Mouse (Mus musculus): ENCODE data around the gene Zfp36l2.

Zfp36l2 gene

DNA sequence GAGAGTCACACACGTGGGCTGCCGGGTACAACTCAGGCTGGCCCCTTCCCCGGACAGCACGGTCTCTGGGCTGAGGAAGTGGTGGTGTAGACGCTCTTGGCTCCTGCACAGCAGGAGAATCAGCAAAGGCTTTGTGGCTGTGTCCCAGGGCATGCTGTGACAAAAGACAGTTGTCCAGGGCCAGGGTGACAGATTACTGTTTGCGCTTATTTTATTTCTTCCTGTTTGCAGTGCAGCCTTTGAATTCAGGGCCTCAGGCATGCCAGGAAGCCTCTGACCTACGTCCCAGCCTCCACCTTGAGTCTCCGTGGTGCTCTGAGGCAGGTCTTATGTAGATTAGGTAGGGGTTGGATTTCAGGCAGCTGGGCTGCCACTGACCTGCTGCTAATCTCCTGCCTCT lies 10.3 kb downstream of the Zfp36l2 start:
- DNase-seq (ENCODE audit: low read depth, low spot score) = no peak

GRCm38 (mm10) chr17:84176446-84176845 lies 11.3 kb downstream of the Zfp36l2 start:
- no peak for DNase-seq (ENCODE audit: low read depth, low spot score)

GRCm38 (mm10) chr17:84175196-84175595 lies 12.6 kb downstream of the Zfp36l2 start:
- DNase-seq (ENCODE audit: low read depth, low spot score) = no peak

DNA sequence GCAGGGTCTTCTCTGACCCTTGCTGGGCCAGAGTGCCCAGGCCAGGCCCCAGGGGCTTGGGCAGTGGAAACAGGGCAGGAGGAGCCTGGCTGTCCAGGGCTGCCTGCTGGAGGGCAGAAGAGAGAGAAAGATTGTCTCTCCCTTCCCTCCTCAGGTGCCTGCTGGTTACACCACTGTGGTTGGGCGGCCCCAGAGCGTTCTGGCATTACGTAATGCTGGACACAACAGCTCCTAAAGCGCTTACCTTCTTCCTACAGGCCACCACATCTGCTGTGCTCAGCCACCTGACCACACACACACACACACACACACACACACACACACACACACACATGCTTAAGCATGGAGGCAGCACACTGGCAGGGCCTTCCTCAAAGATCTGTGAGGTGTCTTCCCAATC lies 20.4 kb downstream of the Zfp36l2 start:
- no peak for DNase-seq (ENCODE audit: low read depth, low spot score)

DNA sequence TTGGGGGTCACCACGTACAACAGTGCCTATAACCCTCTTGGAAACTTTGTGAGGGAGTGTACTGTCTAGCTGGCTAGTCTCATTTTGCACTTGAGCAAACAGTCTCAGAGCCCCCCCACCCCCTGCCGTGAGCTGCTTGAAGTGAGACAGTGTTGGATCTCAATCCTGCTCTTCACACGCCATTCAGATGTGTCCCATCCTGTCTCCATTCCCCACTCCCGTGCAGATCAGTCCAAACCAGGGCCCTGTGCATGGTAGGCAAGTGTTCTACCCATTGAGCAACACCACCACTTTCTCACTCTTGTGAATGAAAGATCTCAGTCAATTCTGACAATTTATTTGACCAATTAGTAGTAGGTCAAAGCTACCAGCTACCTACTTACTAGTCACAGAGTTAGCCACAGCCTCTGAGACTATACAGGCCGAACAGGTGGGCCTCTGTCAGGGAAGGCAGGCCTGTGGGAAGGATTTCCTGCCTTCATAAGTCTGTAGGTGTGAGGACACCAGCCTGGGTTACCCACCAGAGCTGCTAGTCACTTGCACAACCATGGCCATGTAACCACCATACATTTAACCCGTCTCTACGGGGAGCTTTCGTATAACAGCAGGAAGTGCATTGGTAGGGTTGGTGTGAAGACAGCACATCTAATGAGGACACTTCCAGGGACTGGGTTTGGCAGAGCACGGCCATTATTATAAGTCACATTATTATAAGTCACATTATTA lies 21.4 kb downstream of the Zfp36l2 start:
- no peak for DNase-seq (ENCODE audit: low read depth, low spot score)

DNA sequence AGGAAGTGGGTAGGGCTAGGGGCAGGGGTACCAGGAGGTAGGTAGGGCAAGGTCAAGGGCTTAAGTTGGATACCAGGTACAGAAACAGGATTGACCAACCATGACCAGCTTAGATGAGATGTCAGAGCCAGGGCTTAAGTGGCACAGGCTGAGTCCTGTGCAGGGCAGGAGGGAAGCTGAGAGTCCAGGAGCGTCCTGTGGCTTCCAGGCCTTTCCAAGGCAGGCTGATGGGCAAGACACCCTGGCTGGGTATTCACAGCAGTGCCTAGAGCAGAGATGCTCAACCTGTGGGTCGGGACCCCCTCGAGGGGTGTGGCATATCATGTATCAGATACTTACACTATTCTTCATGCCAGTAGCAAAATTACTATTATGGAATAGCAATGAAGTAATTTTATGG lies 22.0 kb downstream of the Zfp36l2 start:
- no peak for DNase-seq (ENCODE audit: low read depth, low spot score)

- DNase-seq (ENCODE audit: low read depth, low spot score) = no peak
These were observed 23.6 kb downstream of the Zfp36l2 start for GRCm38 (mm10) chr17:84164146-84164545.

DNA sequence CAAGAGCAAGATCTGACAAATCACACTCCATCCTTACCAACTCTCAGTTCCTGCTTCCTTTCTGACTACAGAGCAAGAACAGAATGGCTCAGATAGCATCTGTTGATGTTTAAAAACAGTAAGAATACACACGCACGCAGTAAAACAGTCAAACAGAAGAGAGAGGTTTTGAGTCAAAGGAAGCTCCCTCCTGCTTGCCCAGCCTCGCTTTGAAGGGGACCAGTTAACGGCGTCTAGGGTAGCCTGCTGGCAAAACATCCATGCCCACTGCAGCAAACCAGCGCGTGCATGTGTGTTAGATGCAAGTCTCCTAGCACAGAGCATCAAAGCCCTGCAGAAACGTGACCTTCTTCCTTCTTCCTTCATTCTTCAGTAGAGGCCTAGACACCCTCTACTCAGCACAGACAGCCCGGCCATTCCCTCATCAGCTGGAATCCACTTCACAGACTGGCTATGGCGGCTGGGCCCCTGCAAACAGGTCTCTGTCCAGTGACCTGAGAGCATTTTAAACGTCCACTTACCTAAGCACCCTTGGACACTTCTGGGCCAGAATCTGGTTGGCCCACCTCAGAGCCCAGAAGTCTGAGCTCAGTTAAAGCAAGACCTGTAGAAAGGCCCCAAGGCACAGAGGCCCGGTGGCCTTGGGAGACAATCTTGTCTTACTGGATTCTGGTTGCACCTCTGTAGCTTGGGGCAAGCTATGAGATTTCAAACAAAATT lies 24.5 kb downstream of the Zfp36l2 start:
- no peak for DNase-seq (ENCODE audit: low read depth, low spot score)

DNA sequence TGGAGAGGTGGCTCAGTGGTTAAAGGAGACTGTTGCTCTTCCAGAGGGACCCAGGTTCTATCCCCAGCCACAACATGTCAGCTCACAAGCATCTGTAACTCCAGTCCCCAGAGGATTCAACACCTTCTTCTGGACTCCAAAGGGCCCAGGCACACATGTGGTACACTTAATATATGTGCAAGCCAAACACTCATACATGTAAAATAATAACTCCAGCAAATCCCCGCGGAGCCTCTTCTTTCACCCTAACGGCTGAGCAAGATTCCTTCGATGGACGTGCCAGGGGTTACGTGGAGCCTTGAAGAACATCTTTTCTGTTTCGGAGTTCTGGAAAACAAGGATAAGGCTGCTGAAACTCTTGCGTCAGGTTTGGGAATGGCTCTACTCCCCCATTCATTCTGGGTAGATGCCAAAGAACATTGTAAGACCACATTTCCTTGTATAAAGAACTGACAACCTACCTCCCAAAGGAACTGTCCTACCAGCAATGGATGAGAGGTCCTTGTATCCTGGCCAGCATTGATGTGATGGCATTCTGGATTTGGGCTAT lies 25.5 kb downstream of the Zfp36l2 start:
- no peak for DNase-seq (ENCODE audit: low read depth, low spot score)

GRCm38 (mm10) chr17:84161231-84161854 lies 26.4 kb downstream of the Zfp36l2 start:
- no peak for DNase-seq (ENCODE audit: low read depth, low spot score)

DNA sequence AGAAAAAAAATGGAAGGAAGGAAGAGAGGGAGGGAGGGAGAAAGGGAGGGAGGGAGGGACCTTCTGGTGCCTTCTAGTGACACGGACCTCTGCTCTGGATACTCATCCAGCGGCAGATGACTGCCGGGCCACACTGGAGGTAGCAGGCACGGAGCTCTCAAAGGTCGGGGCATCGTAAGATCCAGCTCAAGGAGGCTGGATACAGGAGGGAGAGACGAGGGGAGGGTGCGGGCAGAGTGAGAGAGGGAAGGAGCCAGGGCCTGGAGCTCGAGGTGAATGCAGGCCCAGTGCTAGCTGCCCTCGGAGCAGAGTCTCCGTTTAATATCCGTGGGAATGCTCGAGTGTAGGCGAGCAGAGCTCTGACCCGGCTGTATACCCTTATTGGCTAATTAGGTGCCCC lies 28.9 kb downstream of the Zfp36l2 start:
- no peak for DNase-seq (ENCODE audit: low read depth, low spot score)

DNA sequence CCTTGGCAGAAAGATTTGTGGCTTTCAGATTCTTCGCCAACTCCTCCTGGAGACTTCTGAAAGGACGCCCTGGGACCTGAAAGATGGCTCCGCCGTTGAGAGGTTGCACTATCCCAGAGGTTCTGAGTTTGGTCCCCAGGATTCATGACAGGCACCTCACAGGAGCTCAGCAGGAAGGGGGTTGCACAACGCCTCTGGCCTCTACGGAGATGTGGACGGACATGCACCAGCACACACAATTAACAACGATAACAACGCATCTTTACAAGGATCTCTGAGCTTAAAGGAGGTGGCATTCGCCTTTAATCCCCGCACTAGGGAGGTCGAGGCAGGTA lies 29.3 kb downstream of the Zfp36l2 start:
- DNase-seq (ENCODE audit: low read depth, low spot score) = no peak

GRCm38 (mm10) chr17:84157743-84158460 lies 29.8 kb downstream of the Zfp36l2 start:
- no peak for DNase-seq (ENCODE audit: low read depth, low spot score)

GRCm38 (mm10) chr17:84156748-84157742 lies 30.7 kb downstream of the Zfp36l2 start:
- DNase-seq (ENCODE audit: low read depth, low spot score) = no peak

DNA sequence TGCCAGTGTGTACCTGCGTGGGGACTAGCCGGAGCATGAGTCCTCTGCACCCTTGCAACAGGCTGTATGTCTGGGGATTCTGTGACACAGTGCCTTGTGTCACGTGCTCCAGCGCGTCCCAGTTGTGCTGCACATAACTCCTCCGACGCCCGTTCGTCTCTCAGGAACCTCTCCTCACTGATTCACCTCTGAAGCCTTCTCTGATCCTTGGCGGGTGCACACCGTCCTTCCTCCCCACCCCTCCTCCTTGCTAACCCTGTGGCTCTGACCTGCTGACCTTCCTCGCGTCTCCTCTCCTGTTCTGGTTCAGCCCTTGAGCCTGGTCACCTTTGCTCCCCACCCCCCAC lies 31.5 kb downstream of the Zfp36l2 start:
- DNase-seq (ENCODE audit: low read depth, low spot score) = no peak

GRCm38 (mm10) chr17:84155516-84156226 lies 32.1 kb downstream of the Zfp36l2 start:
- no peak for DNase-seq (ENCODE audit: low read depth, low spot score)

GRCm38 (mm10) chr17:84155029-84155338 lies 32.8 kb downstream of the Zfp36l2 start:
- DNase-seq (ENCODE audit: low read depth, low spot score) = no peak

GRCm38 (mm10) chr17:84154302-84155028 lies 33.3 kb downstream of the Zfp36l2 start:
- DNase-seq (ENCODE audit: low read depth, low spot score) = no peak

DNA sequence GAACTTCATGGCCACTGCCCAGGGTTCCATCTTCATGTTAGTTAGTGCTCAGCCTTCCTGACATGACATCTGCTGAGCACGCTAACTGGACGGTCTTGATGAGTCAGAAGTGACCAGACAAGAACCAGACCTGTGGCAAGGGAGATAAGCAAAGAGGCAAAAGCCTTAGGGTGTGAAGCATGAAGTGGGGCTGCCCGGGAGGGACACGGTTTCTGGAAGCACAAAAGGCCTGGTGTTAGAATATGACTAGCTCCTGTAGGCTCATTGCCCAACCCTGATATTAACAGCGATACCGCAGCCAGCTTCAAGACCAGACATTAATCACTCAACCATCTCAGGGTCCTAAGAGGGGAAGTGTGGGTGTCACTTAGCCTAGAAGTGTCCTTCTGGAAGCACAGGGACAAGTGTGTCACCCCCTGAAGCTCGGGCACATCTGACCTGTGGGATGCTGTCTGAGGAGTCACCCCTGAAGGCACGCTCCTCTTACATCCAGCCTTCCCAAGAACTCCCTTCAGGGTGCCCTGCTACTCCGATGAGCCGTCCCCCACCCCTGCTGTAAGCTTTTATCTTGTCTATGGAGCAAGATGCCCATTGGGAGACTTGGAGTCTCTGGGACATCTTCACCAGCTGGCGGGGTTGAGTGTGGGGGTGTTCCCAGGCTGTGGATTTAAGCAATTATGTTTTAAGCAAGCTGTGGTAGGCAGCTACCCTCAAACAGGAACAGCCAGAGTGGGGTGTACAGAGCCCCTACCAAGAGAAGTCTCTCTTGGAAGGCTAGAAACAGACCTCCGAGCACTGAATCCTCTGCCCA lies 34.6 kb downstream of the Zfp36l2 start:
- peak; percentile 89 for DNase-seq (ENCODE audit: low read depth, low spot score)
